Mouse (Mus musculus): ENCODE measurements at regions not wholly inside any gene's neighbourhood (a gene's known extent, or its start where the extent isn't known, plus 50 kb on each side); places are given as distances from the start of the nearest gene placed in this dataset.

- WGBS = 78% methylated on average over 3 of the region's 3 CpGs
- no peak overlapping the region for H3K4me2 ChIP-seq (replicated peaks)
These were observed 61.3 kb upstream of the Cldn5 start for GRCm38 (mm10) chr16:18715381-18715780.

GRCm38 (mm10) chr16:18718040-18718439, 58.6 kb upstream of the Cldn5 start:
- H3K9ac ChIP-seq (replicated peaks) = no peak overlapping the region
- H3K27ac ChIP-seq (replicated peaks) = no peak overlapping the region
- H3K36me3 ChIP-seq = no peaks in the 10 kb centered on the region
- ATAC-seq (ENCODE audit: low FRiP score, low read depth) = no peak
- no peaks in the 10 kb centered on the region for H3K27me3 ChIP-seq
- 71% methylated on average over 2 of the region's 2 CpGs for WGBS
- no peaks in the 10 kb centered on the region for H3K9me3 ChIP-seq
- H3K4me3 ChIP-seq = no peak overlapping the region
- H3K4me1 ChIP-seq = no peaks in the 10 kb centered on the region
- no peak overlapping the region for H3K4me2 ChIP-seq (replicated peaks)

More at GRCm38 (mm10) chr16:18715381-18715780, 61.3 kb upstream of the Cldn5 start:
- H3K9me3 ChIP-seq = no peaks in the 10 kb centered on the region
- no peaks in the 10 kb centered on the region for H3K36me3 ChIP-seq
- ATAC-seq (ENCODE audit: low FRiP score, low read depth) = no peak
- no peak overlapping the region for H3K4me3 ChIP-seq
- no peak overlapping the region for H3K27ac ChIP-seq (replicated peaks)
- no peak overlapping the region for H3K9ac ChIP-seq (replicated peaks)
- no peaks in the 10 kb centered on the region for H3K27me3 ChIP-seq
- no peaks in the 10 kb centered on the region for H3K4me1 ChIP-seq

- Histone ChIP-seq H3K9ac (replicated peaks) (no peak overlapping the region), H3K36me3 (no peaks in the 10 kb centered on the region), H3K27me3 (no peaks in the 10 kb centered on the region), H3K9me3 (no peaks in the 10 kb centered on the region), H3K4me1 (no peaks in the 10 kb centered on the region), H3K27ac (replicated peaks) (no peak overlapping the region), H3K4me2 (replicated peaks) (no peak overlapping the region), H3K4me3 (no peak overlapping the region)
- WGBS = 64% methylated on average over 13 of the region's 13 CpGs
- ATAC-seq (ENCODE audit: low FRiP score, low read depth) = no peak
These were observed 56.0 kb upstream of the Cldn5 start for GRCm38 (mm10) chr16:18720433-18721233.

GRCm38 (mm10) chr16:18723186-18723843, 53.3 kb upstream of the Cldn5 start:
- H3K36me3 ChIP-seq = no peaks in the 10 kb centered on the region
- H3K9me3 ChIP-seq = no peaks in the 10 kb centered on the region
- H3K9ac ChIP-seq (replicated peaks) = no peak overlapping the region
- no peaks in the 10 kb centered on the region for H3K4me1 ChIP-seq
- WGBS = 86% methylated on average over 3 of the region's 3 CpGs
- no peak overlapping the region for H3K4me2 ChIP-seq (replicated peaks)
- no peak overlapping the region for H3K27ac ChIP-seq (replicated peaks)
- H3K27me3 ChIP-seq = no peaks in the 10 kb centered on the region
- ATAC-seq (ENCODE audit: low FRiP score, low read depth) = no peak
- H3K4me3 ChIP-seq = no peak overlapping the region

- ATAC-seq (ENCODE audit: low FRiP score, low read depth) = no peak
- 51% methylated on average over 3 of the region's 3 CpGs for WGBS
- Histone ChIP-seq H3K4me3 (no peak overlapping the region), H3K4me1 (no peaks in the 10 kb centered on the region), H3K9ac (replicated peaks) (no peak overlapping the region), H3K27me3 (no peaks in the 10 kb centered on the region), H3K9me3 (no peaks in the 10 kb centered on the region), H3K36me3 (no peaks in the 10 kb centered on the region), H3K4me2 (replicated peaks) (no peak overlapping the region), H3K27ac (replicated peaks) (no peak overlapping the region)
These were observed 52.8 kb upstream of the Cldn5 start for GRCm38 (mm10) chr16:18723874-18724273.

GRCm38 (mm10) chr16:18724706-18725105, 51.9 kb upstream of the Cldn5 start:
- Histone ChIP-seq H3K4me1 (no peaks in the 10 kb centered on the region), H3K9ac (replicated peaks) (no peak overlapping the region), H3K9me3 (no peaks in the 10 kb centered on the region), H3K36me3 (no peaks in the 10 kb centered on the region), H3K27me3 (no peaks in the 10 kb centered on the region), H3K27ac (replicated peaks) (no peak overlapping the region), H3K4me3 (no peak overlapping the region), H3K4me2 (replicated peaks) (no peak overlapping the region)
- ATAC-seq (ENCODE audit: low FRiP score, low read depth) = no peak
- 28% methylated on average over 6 of the region's 6 CpGs for WGBS

All from midbrain, embryonic 12.5 days (tissue).